Mouse (Mus musculus): Measurements from ENCODE around the gene Rpsa. TPM values are rescaled to one million over a fixed set of nuclear protein-coding genes. Genes with fewer than 3 reads are reported as not detected.

Gene Rpsa
- polyA plus RNA-seq, 1 experiment from 2014 or later, result 1,514 TPM

GRCm38 (mm10) chr9:120167826-120168225, 40.3 kb downstream of the Rpsa start:
- whole genome bisulfite sequencing, result 70% methylated on average over 10 of the region's 11 CpGs
- H3K4me2 ChIP-seq (ENCODE audit: low read depth), result no peak overlapping the region
- ATAC-seq (ENCODE audit: insufficient read depth, low FRiP score, low TSS enrichment) (no peak), DNase-seq (ENCODE audit: low spot score) (no peak)
- H3K4me1 ChIP-seq (ENCODE audit: control insufficient read depth, insufficient read depth, low read length), result no peaks in the 10 kb centered on the region
- H3K27ac ChIP-seq (ENCODE audit: low read depth, low read length), result no peak overlapping the region
- no peak overlapping the region for H3K4me3 ChIP-seq (ENCODE audit: low read depth, low read length)
- no peak overlapping the region for H3K9ac ChIP-seq (ENCODE audit: low read length)
- no peaks in the 10 kb centered on the region for H3K27me3 ChIP-seq (ENCODE audit: control insufficient read depth, insufficient read depth, low read length)
- no peaks in the 10 kb centered on the region for H3K9me3 ChIP-seq (ENCODE audit: control insufficient read depth, low read length)
- no peaks in the 10 kb centered on the region for H3K36me3 ChIP-seq (ENCODE audit: control insufficient read depth, insufficient read depth, low read length)

DNA sequence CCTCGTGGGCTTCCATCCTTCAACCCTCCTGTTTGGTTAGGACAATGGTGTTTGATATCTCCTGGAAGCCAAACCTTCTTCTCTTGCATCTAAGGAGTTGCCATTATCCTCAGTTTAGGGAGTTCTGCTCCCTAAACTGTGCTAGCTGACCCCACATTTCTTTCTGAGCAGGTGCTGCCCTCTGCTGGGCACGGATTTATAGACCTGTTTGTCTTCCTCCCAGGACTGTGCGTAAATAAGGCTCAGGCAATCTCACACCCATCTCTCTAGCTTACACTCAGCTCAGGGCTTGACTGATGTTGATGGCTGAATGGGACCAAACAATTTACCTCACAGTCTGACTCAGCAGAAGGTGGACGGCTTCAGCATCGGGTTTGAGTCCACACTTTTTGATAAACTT, 43.8 kb downstream of the Rpsa start:
- DNase-seq (ENCODE audit: low spot score) (peak; percentile 72), ATAC-seq (ENCODE audit: insufficient read depth, low FRiP score, low TSS enrichment) (no peak)
- no peak overlapping the region for H3K27ac ChIP-seq (ENCODE audit: low read depth, low read length)
- H3K9me3 ChIP-seq (ENCODE audit: control insufficient read depth, low read length), result no peaks in the 10 kb centered on the region
- H3K4me3 ChIP-seq (ENCODE audit: low read depth, low read length), result no peak overlapping the region
- no peak overlapping the region for H3K9ac ChIP-seq (ENCODE audit: low read length)
- no peak overlapping the region for H3K4me2 ChIP-seq (ENCODE audit: low read depth)
- H3K4me1 ChIP-seq (ENCODE audit: control insufficient read depth, insufficient read depth, low read length), result no peaks in the 10 kb centered on the region
- no peaks in the 10 kb centered on the region for H3K27me3 ChIP-seq (ENCODE audit: control insufficient read depth, insufficient read depth, low read length)
- WGBS, result 38% methylated on average over 5 of the region's 5 CpGs
- no peaks in the 10 kb centered on the region for H3K36me3 ChIP-seq (ENCODE audit: control insufficient read depth, insufficient read depth, low read length)

DNA sequence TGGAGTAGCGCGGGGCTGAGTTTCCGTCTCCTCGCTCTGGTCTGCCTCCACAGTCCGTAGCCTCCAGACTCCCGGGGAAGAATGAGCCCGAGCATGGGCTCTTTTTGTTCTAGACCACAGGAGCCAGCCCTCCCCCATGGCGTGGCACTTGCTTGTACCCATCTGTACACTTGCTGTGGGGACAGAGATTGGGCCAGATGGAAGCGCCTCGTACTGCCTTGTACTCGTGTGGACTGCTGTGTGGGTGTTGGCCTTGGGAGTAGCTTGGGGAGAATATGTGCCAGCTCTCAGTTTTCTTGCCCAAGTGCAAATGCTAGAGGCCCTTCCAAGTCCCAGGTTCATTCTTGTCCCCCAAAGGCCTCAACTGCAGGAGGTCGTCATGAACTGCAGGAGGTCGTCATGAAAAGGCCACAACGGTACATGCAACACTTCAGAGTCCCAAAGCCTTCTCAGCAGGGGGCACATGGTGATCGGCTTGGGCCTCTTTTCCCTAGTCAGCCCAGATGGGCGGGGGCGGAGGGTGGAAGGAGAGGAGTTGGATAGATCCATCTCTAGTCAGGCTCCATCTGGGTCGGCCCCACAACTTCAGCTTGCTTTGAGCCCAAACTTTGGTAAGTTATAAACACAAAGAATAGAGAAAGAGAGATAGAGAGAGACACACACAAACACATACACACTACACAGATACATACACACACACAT, 47.1 kb downstream of the Rpsa start:
- WGBS, result 86% methylated on average over 18 of the region's 18 CpGs

DNA sequence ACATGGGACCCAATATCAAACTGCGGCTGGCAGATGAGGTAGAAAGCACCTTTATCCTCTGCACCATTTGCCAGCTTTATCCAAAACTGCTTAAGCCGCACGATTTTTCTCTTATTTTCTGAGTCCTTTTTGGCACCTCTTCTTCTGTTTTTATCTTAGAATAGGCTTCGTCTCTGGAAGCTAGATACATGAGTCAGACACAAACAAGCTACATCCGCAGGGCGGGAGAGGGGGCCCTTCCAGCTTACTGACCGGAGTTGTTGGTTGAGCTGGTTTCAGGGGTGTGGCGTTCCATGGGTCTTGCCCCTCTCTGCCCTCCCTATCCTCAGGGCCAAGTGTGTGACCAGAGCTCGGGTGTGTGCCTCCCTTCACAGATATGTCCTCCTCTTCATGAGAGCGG, 51.3 kb downstream of the Rpsa start:
- Histone ChIP-seq H3K4me1 (ENCODE audit: control insufficient read depth, insufficient read depth, low read length) (no peaks in the 10 kb centered on the region), H3K4me3 (ENCODE audit: low read depth, low read length) (no peak overlapping the region), H3K9ac (ENCODE audit: low read length) (no peak overlapping the region), H3K9me3 (ENCODE audit: control insufficient read depth, low read length) (no peaks in the 10 kb centered on the region), H3K27ac (ENCODE audit: low read depth, low read length) (no peak overlapping the region), H3K4me2 (ENCODE audit: low read depth) (no peak overlapping the region), H3K27me3 (ENCODE audit: control insufficient read depth, insufficient read depth, low read length) (no peaks in the 10 kb centered on the region), H3K36me3 (ENCODE audit: control insufficient read depth, insufficient read depth, low read length) (no peaks in the 10 kb centered on the region)
- DNase-seq (ENCODE audit: low spot score) (no peak), ATAC-seq (ENCODE audit: insufficient read depth, low FRiP score, low TSS enrichment) (no peak)
- WGBS, result 91% methylated on average over 10 of the region's 10 CpGs

More for the DNA sequence above, 47.1 kb downstream of the Rpsa start:
- Histone ChIP-seq H3K27ac (ENCODE audit: low read depth, low read length) (no peak overlapping the region), H3K36me3 (ENCODE audit: control insufficient read depth, insufficient read depth, low read length) (no peaks in the 10 kb centered on the region), H3K9me3 (ENCODE audit: control insufficient read depth, low read length) (no peaks in the 10 kb centered on the region), H3K4me3 (ENCODE audit: low read depth, low read length) (no peak overlapping the region), H3K4me2 (ENCODE audit: low read depth) (no peak overlapping the region), H3K9ac (ENCODE audit: low read length) (no peak overlapping the region), H3K27me3 (ENCODE audit: control insufficient read depth, insufficient read depth, low read length) (no peaks in the 10 kb centered on the region), H3K4me1 (ENCODE audit: control insufficient read depth, insufficient read depth, low read length) (no peaks in the 10 kb centered on the region)
- no peak for DNase-seq (ENCODE audit: low spot score)
- ATAC-seq (ENCODE audit: insufficient read depth, low FRiP score, low TSS enrichment), result no peak

Other genes starting within 250 kb of the Rpsa start
- gene Wdr48, start 232.8 kb upstream of the Rpsa start, polyA plus RNA-seq (2014; fragmentation: Nextera tagmentation; extraction: Ambion mirVana), result 61.8 and 67.2 TPM in 2 replicates
- gene Gorasp1, start 190.1 kb upstream of the Rpsa start, polyA plus RNA-seq (2014; fragmentation: Nextera tagmentation; extraction: Ambion mirVana), result 20.5 and 23.6 TPM in 2 replicates
- gene Ttc21a, start 190.1 kb upstream of the Rpsa start, polyA plus RNA-seq (2014; fragmentation: Nextera tagmentation; extraction: Ambion mirVana), result 0.23 and 0.34 TPM in 2 replicates
- gene Csrnp1, start 143.0 kb upstream of the Rpsa start, polyA plus RNA-seq (2014; fragmentation: Nextera tagmentation; extraction: Ambion mirVana), result 1.3 and 1.6 TPM in 2 replicates
- gene Xirp1, start 104.1 kb upstream of the Rpsa start, polyA plus RNA-seq (2014; fragmentation: Nextera tagmentation; extraction: Ambion mirVana), result 0.32 and 0.33 TPM in 2 replicates
- 2.7 and 2.9 TPM in 2 replicates for gene Cx3cr1, start 57.8 kb upstream of the Rpsa start, polyA plus RNA-seq (2014; fragmentation: Nextera tagmentation; extraction: Ambion mirVana)
- gene Ccr8, start 35.6 kb upstream of the Rpsa start, polyA plus RNA-seq (2014; fragmentation: Nextera tagmentation; extraction: Ambion mirVana), result not detected in 2 replicates
- gene Slc25a38, start 17.3 kb upstream of the Rpsa start, polyA plus RNA-seq (2014; fragmentation: Nextera tagmentation; extraction: Ambion mirVana), result 35.5 and 35.8 TPM in 2 replicates
- not detected in 2 replicates for gene Mobp, start 22.0 kb downstream of the Rpsa start, polyA plus RNA-seq (2014; fragmentation: Nextera tagmentation; extraction: Ambion mirVana)
- gene Myrip, start 173.8 kb downstream of the Rpsa start, polyA plus RNA-seq (2014; fragmentation: Nextera tagmentation; extraction: Ambion mirVana), result 0.88 and 1.4 TPM in 2 replicates

Data from neural tube, embryonic 11.5 days (tissue).